In the genomic region with DNA sequence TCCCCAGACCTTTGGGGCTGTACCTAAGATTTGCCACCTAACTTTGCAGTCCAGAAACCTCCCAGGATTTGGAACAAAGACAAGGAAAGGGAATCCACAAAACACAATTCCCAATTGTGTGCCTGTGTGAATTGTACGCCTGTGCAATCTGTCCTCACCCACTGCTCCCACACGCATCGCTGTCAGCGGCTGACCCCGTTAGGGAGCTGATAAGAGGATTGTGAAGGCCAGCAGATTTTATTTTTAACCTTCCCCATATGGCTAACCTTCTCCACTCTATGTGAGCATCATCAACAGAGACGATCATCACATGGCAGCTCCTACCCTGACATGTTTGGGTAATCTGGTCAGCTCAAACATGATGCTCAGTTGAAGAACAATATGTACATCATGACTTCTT, we compare ENCODE assay signal across 15 mouse cellular contexts. TPM values are rescaled to one million over a fixed set of nuclear protein-coding genes. Genes with fewer than 3 reads are reported as not detected.
DNase-seq lines count a peak whose midpoint lies in the region; ATAC-seq lines count a peak whose summit lies in the region.
"Had no signal": no experiment of that assay in that cellular context is flagged by ENCODE, and none has a peak within 500 bp of the region (broad histone marks: within the 10 kb centered on the region; RNA-seq: fewer than 3 reads in every experiment).

No protein-coding gene starts in this region.

- H3K9me3 ChIP-seq in forebrain, embryonic 16.5 days (ENCODE audit: control insufficient read depth, low read length), result no peaks in the 10 kb centered on the region
- no peaks in the 10 kb centered on the region for H3K9me3 ChIP-seq in forebrain, embryonic 15.5 days
- H3K9me3 ChIP-seq: embryonic facial prominence, embryonic 12.5 days; limb, embryonic 12.5 days; midbrain, embryonic 10.5 days had no signal

- H3K27ac ChIP-seq in forebrain, embryonic 16.5 days (ENCODE audit: low read length), result no peak overlapping the region
- H3K27ac ChIP-seq in forebrain, embryonic 15.5 days (replicated peaks), result no peak overlapping the region
- H3K27ac ChIP-seq: embryonic facial prominence, embryonic 12.5 days; limb, embryonic 12.5 days; liver, embryonic 14.5 days; midbrain, embryonic 10.5 days had no signal

- peaks cover 4% of the 10 kb centered on the region for H3K4me1 ChIP-seq in forebrain, embryonic 16.5 days (replicated peaks; ENCODE audit: control insufficient read depth, insufficient read depth, low read length)
- peaks cover 4% of the 10 kb centered on the region; the same call in 1 of the 2 replicates for H3K4me1 ChIP-seq in forebrain, embryonic 15.5 days
- H3K4me1 ChIP-seq: embryonic facial prominence, embryonic 12.5 days; limb, embryonic 12.5 days had no signal

- no peaks in the 10 kb centered on the region for H3K27me3 ChIP-seq in forebrain, embryonic 16.5 days (replicated peaks; ENCODE audit: control insufficient read depth, insufficient read depth, low read length)
- H3K27me3 ChIP-seq in forebrain, embryonic 15.5 days, result no peaks in the 10 kb centered on the region
- H3K27me3 ChIP-seq: embryonic facial prominence, embryonic 12.5 days; limb, embryonic 12.5 days had no signal

- no peak overlapping the region for H3K4me2 ChIP-seq in forebrain, embryonic 16.5 days (ENCODE audit: low read length)
- H3K4me2 ChIP-seq in forebrain, embryonic 15.5 days (replicated peaks), result no peak overlapping the region
- H3K4me2 ChIP-seq: embryonic facial prominence, embryonic 12.5 days; limb, embryonic 12.5 days had no signal

- no peaks in the 10 kb centered on the region for H3K36me3 ChIP-seq in forebrain, embryonic 16.5 days (ENCODE audit: control insufficient read depth, insufficient read depth)
- no peaks in the 10 kb centered on the region for H3K36me3 ChIP-seq in forebrain, embryonic 15.5 days
- H3K36me3 ChIP-seq: embryonic facial prominence, embryonic 12.5 days; limb, embryonic 12.5 days; midbrain, embryonic 10.5 days had no signal

- ATAC-seq in forebrain, embryonic 16.5 days, result 0 out of 2 replicates have a peak, but pooled peaks have one; percentile 36
- ATAC-seq in forebrain, embryonic 15.5 days (replicated peaks), result no peak
- ATAC-seq: hindbrain, embryonic 16.5 days had no signal

- WGBS in forebrain, embryonic 16.5 days, result 38% methylated on average over 6 of the region's 6 CpGs
- WGBS in forebrain, embryonic 15.5 days, result 36% methylated on average over 6 of the region's 6 CpGs

- no peak overlapping the region for H3K4me3 ChIP-seq in forebrain, embryonic 16.5 days (replicated peaks; ENCODE audit: low read length)
- H3K4me3 ChIP-seq in forebrain, embryonic 15.5 days, result no peak overlapping the region
- H3K4me3 ChIP-seq: embryonic facial prominence, embryonic 12.5 days; limb, embryonic 12.5 days; midbrain, embryonic 10.5 days had no signal

- no peak overlapping the region for H3K9ac ChIP-seq in forebrain, embryonic 16.5 days (replicated peaks; ENCODE audit: low read depth, low read length)
- H3K9ac ChIP-seq in forebrain, embryonic 15.5 days (replicated peaks), result no peak overlapping the region
- H3K9ac ChIP-seq: embryonic facial prominence, embryonic 12.5 days; limb, embryonic 12.5 days; liver, embryonic 14.5 days had no signal

- intact Hi-C loops in heart, postnatal 10 days (cut with DNase I), result no loop called here

- DNase-seq in brain, adult 2 months (ENCODE audit: low read depth, low spot score), result peak; percentile 37
- DNase-seq in heart, adult 8-10 months (ENCODE audit: low spot score), result peak; percentile 10
- DNase-seq in heart, postnatal 10 days, result peak; percentile 31 to 49
- no peak for DNase-seq in right cerebral cortex, postnatal 36 days (ENCODE audit: low spot score in 2 of 2)
- DNase-seq in urinary bladder, postnatal 10 days (ENCODE audit: low spot score), result no peak
- DNase-seq: cerebellum, adult 18-20 months; kidney, adult 11 months had no signal

RNA-seq across cellular contexts. Expression of gene Prkd1, which starts 34.6 kb away (rescaled TPM):
- polyA plus RNA-seq in forebrain, embryonic 16.5 days (2015; fragmentation: Nextera tagmentation; extraction: Ambion mirVana), result 4.9 and 5.7 TPM in 2 replicates
- 6.6 and 7.4 TPM in 2 replicates for polyA plus RNA-seq in forebrain, embryonic 15.5 days (2015; fragmentation: Nextera tagmentation; extraction: Ambion mirVana)
- total RNA-seq in heart, adult 8-10 months (2022), result 1 to 10 TPM; 4.9 to 6.4 (median 6.1) TPM
- total RNA-seq in heart, postnatal 10 days (2021), result 1 to 10 TPM; 7.1 to 8.5 TPM
- total RNA-seq: neutrophil, adult 5-6 weeks had no signal

Comparison
In these comparisons a context has a peak if more than half of its experiments do, and no peak if none do; other contexts are left out.
1. DNase-seq: peak in brain, adult 2 months (single experiment), heart, adult 8-10 months (single experiment) and heart, postnatal 10 days (2 of 2); none in right cerebral cortex, postnatal 36 days (0 of 2) and urinary bladder, postnatal 10 days (single experiment).